Mouse (Mus musculus) kidney, postnatal 14 days (tissue): ENCODE measurements at regions not wholly inside any gene's neighbourhood (a gene's known extent, or its start where the extent isn't known, plus 50 kb on each side); places are given as distances from the start of the nearest gene placed in this dataset.

Experiments
- DNase-seq: peaks from one replicate; pipeline ENCODE4 v3.0.0; 2022; ENCODE audit warnings: mixed read lengths

DNA sequence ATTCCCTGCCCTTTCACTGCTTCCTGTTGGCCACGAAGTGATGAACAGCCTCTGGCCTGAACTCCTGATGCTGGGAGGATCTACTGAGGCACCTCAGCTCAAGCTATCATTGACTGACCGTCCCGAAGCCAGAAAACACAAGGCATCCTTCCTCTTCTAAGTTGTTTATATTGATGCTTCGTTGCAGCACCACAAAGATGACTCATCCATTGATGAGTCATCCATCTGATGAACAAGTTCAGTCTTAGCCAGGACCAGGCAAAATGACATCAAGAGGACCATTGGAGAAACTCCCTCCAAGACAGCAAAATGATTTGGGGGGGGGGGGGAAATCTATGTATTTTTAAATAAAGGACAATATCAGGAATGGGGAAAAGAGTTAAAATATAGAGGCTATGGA, 144.5 kb downstream of the Rab28 start:
- no peak for DNase-seq

DNA sequence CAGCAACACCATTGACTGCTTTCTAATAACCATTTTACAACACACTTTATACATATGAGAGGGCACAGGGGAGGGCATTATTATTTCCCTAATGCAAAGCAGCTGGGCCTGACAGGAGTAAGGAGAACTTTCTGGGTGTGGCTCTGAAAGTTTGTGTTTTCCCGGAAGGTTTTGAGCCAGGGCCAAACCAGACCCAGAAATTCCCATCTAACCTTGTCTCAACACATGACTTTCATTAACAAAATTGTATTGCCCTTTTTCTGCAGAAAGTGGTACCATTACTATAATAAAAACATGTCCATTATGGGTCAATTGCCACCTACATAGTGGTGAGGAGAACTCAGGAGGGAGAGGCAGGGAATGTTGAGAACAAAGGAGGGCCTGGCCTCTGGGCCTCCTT, 145.7 kb downstream of the Rab28 start:
- no peak for DNase-seq

GRCm38 (mm10) chr5:41556700-41557309, 151.2 kb downstream of the Rab28 start:
- no peak for DNase-seq

- DNase-seq = no peak
Measured at GRCm38 (mm10) chr5:41554312-41554711, 153.6 kb downstream of the Rab28 start.

- no peak for DNase-seq
Measured at GRCm38 (mm10) chr5:41550063-41550462, 157.9 kb downstream of the Rab28 start.

GRCm38 (mm10) chr5:41546909-41547308, 161.0 kb downstream of the Rab28 start:
- no peak for DNase-seq

DNA sequence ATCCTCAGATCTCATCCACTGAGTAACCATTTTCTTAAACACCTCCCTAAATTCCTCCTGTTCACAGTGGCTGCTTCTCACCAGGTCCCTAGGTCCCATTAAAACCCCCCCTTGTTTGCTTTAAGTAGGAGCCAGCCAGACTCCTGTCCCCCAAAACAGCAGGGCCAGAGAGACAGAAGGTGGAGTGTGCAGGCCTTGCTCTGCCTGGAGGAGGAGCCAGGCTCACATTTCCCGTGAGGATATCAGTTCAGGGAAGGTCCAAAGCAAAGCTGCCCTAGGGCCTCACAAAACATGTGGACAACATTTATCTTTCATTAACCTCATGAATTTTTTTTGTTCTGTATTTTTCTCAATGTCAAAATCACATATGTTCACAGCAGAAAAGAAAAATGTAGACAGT, 167.2 kb downstream of the Rab28 start:
- no peak for DNase-seq

DNA sequence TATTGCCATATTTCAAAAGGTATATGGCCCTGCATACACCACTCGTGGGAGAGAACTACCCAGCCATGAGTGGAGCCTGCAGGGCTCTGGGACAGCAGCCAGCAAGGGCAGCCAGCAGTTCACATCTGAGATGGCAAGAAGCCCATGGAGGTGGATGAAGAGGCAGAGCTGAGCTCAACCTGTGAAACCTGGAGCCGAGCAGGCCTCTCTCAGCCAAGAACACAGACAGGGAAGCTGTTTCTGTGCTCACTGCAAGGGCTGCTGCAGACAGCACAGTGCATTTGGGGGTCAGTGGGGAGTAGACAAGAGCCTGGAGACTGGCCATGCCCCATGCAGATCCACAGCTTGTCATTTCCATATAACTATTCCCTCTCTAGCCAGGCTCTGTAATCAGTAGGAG, 173.4 kb downstream of the Rab28 start:
- peak; percentile 14 for DNase-seq
